Mouse (Mus musculus): ENCODE measurements around the gene Smad1.

DNA sequence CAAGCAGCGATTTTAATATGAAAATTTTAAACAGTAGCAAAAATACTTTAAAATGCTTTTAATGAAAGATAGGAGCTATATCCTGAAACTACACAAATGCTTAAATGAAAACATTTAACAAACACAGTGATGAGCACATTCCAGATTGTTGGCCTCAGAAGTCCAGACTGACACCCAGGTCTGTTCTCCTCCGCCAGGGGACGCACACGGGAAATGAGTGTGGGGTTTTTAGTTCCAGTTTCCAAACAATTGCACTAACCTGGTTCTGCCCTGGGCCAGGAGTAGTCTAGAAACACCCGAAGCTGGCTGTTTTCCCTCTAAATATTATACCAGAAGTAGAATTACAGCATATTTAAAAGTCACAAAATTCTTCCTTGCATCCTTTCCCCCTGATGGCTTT lies 99.6 kb downstream of the Smad1 start:
- TF ChIP-seq CTCF (IDR thresholded peaks at IDR 0.05; ENCODE audit: insufficient read depth, low read depth, low read length) (no peak), POLR2A (IDR thresholded peaks at IDR 0.05; ENCODE audit: insufficient read depth, low read depth, low read length) (no peak)

Measured in olfactory bulb, adult 2 months (tissue).